Mouse (Mus musculus): ENCODE results near the gene Pramef8.
"Not testable (repeated sequence)": the region's sequence is repeated elsewhere in the genome, so short reads cannot be mapped to it uniquely, and the experiment has no call there.

The Pramef8 gene

DNA sequence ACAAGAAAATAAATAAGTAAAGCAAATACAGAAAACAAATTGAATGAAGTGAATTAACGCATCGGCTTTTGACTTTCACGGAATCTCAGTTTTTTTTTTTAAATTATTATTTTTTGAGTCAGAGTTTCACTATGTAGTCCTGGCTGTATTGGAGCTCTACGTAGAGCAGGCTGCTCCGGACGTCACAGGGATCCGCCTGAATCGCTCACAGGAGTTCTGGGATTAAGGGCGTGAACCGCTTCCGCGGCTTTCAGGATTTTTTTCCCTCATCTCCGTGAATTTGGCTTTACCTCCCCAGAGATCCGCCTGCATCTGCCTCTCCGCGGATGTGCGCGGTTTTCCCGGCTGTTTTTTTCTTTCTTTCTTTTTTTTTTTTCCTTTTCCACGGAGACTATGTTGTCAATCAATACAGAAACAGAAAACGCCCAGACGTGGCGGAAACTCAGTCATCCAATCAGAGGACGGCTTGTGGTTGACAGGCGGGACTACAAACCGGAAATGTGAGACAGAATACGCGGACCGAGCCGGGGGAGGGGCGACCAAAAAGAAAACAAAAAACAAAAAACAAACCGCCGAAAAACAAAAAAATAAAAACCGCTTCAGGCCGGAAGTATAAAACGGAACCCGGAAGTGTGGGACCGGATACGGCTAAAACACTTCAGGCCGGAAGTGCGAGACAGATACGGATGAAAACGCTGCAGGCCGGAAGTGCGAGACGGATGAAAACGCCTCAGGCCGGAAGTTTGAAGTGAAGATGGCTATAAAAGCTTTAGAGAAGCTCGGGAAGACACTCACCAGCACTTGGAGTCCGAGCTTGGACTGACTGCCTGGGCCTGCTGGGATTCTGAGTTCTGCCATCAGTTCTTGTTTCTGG, at the start of gene Pramef8:
Gene Pramef8, plus strand, starts transcription at position 208 of the 874 bp plus-strand sequence.
- DNase-seq (ENCODE audit: low read depth): peak; percentile 77

DNA sequence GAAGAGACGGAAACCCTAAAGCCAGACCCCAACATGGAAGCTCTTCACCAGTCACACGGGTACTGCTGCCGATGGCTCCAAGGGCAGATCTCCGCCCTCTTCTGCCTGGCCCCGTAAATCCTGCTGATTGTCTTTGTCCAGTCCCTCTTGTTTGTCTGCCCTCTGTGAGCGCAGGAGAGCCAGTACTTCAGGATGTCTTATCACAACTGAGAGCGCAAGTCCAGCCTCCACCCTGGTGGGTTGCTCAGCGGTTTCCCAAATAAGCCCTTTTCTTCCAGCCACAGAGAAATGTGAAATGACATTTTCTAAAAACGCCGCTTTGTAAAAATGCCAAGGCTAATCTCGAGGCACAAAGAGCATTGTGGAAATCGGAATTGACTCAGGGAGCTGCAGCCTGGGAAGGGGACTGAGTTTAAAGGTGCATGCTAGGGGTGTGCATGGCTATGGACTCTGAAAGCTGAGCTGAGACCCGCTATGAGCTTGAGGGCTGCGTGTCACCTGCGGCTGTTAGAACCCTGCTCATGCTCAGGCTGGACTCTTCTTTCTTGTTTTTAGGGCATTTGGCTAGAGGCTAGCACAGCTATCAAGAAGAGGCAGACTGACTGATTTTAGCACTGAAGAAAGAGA, 45.7 kb upstream of the Pramef8 start:
- no peak for DNase-seq (ENCODE audit: low read depth)

DNA sequence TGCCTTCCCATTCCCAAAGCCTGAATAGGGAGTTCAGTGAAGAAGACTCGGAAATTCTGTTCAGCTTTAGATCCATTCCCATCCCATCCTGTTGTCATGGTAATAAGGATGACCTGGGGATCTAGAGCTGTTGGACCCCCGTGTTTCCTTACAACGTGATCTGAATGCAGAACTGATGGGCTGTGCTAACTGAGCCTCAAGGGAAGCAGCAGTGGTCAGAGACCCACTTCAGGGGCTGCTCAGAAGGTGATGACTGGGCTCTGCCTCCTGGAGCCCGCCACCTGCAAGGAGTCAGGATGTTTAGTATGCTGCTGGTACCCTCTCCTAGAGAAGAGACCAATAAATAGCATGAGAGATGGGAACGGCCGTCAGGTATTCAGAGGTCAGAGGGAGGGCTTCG, 32.7 kb upstream of the Pramef8 start:
- no peak for DNase-seq (ENCODE audit: low read depth)

DNA sequence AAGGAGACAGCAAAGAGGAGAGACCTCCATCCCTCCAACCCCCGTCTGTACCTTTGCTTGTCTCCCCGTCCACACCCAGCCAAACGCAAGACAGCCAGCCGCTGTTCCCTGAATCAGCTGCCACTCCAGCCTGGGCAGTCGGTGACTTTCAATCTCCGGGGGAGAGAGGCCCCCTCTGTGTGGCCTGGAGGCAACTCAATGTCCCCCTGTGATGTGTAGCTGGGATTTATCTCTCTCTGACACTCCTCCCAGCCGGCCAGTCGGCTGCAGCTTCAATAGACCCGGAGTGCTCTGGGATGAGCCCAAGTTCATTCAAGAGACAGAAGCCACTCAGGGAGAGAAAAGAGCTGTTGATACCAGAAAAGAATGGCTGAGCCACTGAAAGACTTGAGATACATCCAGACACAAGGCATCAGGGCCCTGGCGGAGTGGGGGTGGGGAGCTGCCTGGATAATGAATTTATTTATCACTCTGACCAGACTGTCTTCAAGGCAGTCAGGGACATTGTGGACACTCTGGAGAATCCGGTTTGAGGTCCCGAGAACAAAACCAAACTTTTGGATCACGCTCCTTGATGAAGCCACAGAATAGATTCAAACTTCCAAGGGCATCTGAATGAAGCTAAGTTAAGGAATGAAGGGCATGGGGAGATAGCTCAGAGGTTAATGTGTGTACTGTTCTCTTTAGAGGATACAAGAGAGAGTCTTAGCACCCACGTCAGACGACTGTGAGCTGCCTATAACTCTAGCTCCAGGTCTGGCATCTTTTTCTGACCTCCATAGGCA, 32.1 kb upstream of the Pramef8 start:
- DNase-seq (ENCODE audit: low read depth): no peak

DNA sequence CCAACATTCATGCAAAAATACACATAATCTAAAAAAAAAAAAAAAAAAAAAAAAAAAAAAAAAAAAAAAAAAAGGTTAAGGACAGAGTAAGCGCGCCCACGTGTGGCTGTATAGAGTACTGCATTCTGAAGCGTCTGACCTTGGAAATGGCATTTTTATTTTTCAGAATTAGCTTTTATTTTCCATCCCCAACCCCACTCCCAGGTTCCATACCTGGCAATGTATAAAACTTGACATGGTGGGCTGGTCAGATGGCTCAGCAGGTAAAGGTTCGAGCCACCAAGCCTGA, 31.6 kb upstream of the Pramef8 start:
- peak; percentile 22 for DNase-seq (ENCODE audit: low read depth)

DNA sequence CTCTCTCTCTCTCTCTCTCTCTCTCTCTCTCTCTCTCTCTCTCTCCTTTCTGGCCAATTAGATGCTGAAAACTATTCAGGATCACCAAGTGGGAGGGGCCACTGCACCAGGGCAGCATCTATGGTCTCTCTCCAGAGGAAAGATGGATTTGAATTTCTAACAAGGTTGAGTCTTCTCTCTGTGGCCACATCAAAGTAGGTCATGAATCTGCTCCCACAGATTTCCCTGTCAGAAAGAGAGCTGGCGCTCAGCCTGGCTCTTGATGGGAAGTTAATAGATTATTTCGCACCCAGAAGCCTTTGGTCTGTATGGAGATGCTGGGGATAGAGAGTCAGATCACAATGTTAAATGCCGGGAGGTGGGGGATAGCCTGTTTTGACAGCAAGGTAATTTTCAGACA, 30.1 kb upstream of the Pramef8 start:
- no peak for DNase-seq (ENCODE audit: low read depth)

DNA sequence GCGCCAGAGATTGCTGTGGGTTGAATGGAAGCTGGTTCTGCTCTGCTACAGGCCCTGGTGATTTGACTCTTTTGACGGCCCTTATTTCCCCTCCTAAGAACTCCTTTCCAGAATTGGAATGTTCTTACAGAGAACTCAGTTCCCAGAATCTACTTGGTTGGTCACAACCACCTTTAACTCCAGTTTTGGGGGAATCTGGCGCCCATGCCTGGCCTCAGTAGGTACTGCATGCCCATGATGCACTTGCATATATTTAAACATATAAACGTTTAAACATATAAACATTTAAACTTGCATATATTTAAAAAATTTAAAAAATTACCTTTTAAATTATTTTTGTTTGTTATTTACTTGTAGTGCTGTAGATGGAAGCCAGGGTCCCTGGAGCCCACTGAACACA, 28.6 kb upstream of the Pramef8 start:
- no peak for DNase-seq (ENCODE audit: low read depth)

DNA sequence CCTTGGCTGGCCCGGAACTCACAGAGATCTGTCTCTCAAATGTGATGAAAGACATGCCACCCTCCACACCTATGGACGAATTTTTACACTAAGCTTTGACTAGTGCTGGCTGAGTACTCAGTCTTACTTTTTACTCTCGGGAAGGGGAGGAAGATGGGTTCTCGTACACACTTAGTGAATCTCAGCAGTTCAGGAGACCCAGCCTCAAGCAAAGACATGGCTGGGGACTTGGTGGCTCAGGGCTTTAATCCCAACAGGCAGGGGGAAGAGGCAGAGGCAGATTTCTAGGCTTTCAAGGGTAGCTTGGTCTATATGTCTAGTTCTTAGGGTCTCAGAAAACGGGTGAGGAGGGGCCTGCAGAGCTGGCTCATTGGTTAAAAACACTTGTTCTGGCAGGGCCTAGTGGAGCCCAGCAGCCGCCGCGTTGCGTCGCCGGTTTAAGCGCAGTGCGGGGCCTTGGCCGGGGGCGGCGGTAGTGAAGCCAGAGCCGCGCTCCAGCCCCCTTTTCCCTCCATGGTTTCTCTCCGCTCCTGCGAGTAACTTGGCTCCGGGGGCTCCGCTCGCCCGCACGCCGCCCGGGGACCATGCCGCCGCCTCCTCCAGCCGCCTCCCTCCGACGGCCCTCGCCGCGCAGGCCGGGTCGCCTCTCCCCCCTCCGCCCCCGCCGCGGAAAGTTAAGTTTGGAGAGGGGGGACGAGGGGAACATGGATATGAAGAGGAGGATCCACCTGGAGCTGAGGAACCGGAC, 23.1 kb upstream of the Pramef8 start:
- DNase-seq (ENCODE audit: low read depth): no peak

DNA sequence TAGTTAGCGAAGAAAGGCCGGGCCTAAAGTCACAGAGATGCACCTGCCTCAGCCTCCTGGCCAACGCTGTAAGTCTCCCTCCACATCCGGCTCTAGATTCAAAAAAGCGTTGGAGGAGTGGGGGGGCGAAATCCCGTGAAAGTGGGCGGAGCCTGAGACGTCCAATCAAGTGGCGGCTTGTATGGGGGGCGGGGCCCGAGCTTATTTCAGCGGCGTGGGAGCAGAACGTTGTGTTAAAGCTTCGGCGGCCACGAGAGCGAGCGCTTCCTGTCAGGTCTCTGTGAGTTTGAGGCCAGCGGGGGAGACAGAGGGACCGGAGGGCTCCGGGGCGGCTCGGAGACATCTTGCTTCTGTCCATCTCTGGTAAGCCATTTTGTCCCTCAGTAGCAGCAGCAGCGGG, 18.0 kb upstream of the Pramef8 start, which contains the start of gene Pramel1:
Gene Pramel1, plus strand, starts transcription at position 248 of the 400 bp plus-strand sequence.
- no peak for DNase-seq (ENCODE audit: low read depth)

DNA sequence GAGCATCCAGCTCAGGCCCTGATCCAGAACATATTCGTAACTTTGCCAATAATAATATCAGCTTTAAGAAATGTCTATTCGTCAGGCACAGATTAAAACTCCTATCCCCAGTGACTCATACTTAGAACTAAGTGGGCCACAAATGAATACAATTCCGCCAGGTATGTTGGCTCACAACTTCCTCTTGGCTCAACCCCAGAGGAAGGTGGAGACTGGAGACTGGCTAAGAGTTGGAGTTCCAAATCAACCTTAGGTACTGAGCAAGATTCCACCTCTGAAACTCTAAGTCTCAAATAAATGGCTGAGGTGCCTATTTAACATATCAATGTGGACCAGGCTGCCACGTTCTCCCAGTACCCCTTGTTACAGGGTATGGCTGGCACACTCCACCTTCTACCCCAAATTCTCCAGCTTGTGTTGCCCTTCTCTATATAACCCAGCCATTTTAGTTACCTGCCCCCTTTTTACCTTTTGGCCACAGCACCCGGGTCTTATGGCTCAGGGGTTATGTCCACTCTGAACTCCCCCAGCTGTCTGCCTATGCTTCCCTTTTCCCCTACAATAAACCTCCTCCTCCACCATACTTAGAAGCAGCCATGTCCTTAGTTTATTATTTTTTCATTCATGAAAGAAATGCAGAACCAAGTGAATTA, 534 bp upstream of the Pramef8 start:
- DNase-seq (ENCODE audit: low read depth): no peak

DNA sequence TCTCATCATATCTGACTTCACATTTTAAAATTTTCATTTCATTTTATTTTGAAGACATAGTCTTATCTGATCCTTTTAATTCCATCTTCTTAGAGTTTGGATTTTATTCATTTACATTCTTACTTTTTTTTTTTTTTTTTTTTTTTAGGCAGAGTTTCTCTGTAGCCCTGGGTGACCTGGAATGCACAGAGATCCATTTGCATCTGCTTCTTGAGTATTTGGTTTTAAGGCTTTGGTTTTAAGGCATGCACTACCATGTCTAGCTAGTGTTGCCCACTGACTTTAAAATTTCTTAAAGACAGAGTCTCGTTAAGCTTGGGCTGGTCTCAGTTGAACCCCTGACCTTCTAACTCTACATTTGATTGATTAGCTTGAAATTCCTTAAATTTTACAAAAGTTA, 1.4 kb downstream of the Pramef8 start:
- DNase-seq (ENCODE audit: low read depth): no peak

DNA sequence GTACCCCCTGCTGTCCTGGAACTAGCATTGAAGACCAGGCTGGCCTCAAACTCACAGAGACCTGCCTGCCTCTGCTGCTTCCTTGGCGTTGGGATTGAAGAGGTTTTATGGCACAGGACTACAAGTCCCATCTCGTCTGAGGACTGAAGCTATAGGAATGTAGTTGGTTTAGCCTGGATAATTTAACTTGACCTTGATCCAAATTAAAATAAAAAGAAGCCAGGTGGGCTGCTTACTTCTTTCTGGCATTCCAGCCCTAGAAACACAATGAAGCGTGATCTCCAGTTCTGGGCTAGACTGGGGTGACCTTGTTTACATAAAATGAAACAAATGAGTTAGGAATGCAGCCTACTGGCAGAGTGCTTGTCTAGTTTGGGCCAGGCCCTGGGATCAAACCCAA, 1.9 kb downstream of the Pramef8 start:
- no peak for DNase-seq (ENCODE audit: low read depth)

DNA sequence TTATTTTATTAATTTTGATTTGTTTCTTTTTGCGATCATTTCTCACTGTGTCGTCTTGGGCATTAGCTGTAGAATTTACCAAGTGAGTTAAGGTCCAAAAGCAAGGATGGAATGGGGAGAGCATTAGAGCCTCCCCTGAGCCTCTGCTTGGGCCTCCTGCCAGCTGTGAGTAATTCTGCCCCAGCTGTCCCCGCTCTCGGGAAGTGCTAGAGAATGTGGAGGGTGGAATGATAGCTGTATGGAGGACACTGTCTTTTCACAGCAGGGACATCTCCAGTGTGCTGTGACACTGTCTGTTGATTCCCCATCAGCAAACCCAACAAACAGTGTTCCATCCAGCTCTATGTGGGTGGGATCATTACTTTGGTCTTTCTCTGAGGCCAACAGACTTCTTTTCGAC, 14.5 kb downstream of the Pramef8 start:
- DNase-seq (ENCODE audit: low read depth): not testable (repeated sequence)

DNA sequence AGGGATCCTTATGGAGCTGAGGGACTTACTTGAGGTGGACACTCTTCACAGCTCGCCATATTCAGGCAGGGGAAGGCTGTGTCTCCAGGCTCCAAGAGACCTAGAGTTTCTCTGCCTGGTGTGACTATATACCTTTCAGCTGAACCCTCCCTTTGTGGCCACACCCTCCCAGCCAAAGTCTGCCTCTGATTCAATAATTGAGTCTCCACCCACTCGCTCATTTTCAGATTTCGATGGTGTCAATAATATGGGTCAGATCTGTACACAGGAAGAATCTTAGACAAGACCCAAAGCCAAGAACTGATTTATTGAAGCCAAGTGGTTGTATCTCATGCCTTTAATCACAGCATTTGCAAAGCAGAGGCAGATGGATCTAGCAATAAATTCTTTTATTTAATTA, 38.0 kb downstream of the Pramef8 start, which contains the start of gene Oog4:
Gene Oog4, minus strand, starts transcription at position 101 of the 400 bp plus-strand sequence.
- no peak for DNase-seq (ENCODE audit: low read depth)

All from c-Kit-positive CD71-negative TER-119-negative erythroid progenitor cells, embryonic 14.5 days (primary cell).